Mouse (Mus musculus) liver, postnatal 0 days (tissue): ENCODE data around the gene Cysltr2.

Experiments
- CTCF ChIP-seq: sonication (generic); IDR thresholded peaks from 2 replicates; pipeline ENCODE4 v1.5.1; 2016; ENCODE audit warnings: antibody characterized with exemption, low read depth
- EP300 ChIP-seq: IDR thresholded peaks from 2 replicates; pipeline ENCODE4 v1.6.1; 2016; ENCODE audit warnings: antibody characterized with exemption, low read depth, mild to moderate bottlenecking

GRCm38 (mm10) chr14:72980106-72980505, 68.8 kb downstream of the Cysltr2 start:
- no peak for TF ChIP-seq EP300
- TF ChIP-seq CTCF: no peak
